ENCODE assay signal across 16 mouse cellular contexts in the genomic region with DNA sequence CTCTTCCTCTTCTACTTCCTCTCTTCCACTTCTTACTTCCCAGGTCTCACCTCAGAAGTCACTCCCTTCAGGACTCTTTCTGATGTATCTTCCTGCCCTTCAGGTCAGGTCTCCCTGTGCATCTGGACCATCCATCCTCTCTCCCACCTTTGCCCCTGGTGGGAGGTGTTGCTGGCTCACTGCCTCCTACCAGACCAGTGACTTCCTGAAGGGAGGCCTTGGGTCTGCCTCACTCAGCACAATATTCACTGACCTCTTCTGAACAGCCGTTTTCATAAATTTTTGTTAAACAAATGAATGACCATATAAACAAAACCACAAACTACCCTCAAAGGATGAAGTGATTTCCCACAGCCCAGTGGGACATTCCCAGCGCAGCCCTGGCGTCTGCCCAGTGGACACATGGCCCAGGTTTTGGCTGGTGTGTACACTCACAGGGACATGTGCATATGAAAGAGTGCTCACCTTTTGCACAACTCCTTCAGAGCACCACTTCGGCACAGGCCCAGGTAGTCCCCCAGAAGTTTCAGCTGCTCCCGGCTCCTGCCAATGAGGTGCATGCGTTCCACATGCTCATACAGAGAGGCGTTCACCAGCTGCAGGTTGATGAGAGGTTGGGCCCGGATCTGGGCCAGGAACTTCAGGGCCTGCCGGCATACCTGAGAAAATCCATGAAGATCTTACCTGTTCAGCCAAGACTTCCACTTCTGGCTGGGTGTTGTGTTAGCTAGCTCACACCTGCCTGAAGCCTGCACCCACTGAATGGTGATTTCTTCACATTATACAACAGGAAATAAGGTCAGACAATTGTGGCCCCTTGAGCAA. TPM values are rescaled to one million over a fixed set of nuclear protein-coding genes. Genes with fewer than 3 reads are reported as not detected.
DNase-seq lines count a peak whose midpoint lies in the region; ATAC-seq lines count a peak whose summit lies in the region.
"Had no signal": no experiment of that assay in that cellular context is flagged by ENCODE, and none has a peak within 500 bp of the region (broad histone marks: within the 10 kb centered on the region; RNA-seq: fewer than 3 reads in every experiment).

No protein-coding gene starts in this region.

- DNase-seq in heart, postnatal 14 days, result no peak
- peak; percentile 32 for DNase-seq in kidney, postnatal 10 days
- no peak for DNase-seq in kidney, postnatal 36 days
- DNase-seq in fat pad, adult 2 months (ENCODE audit: extremely low read depth, low read depth, low spot score), result peak; percentile 63
- no peak for DNase-seq in midbrain, embryonic 11.5 days (ENCODE audit: low spot score, missing footprints)
- no peak for DNase-seq in right cerebral cortex, postnatal 10 days (ENCODE audit: low spot score in 2 of 2)
- DNase-seq: cerebellum, adult 9-11 months; retina, postnatal 1 day; thymus, adult 2 months had no signal

- H3K9me3 ChIP-seq in heart, embryonic 14.5 days (ENCODE audit: control insufficient read depth, low read length), result no peaks in the 10 kb centered on the region
- H3K9me3 ChIP-seq in midbrain, embryonic 11.5 days (ENCODE audit: control insufficient read depth, low read length), result no peaks in the 10 kb centered on the region
- H3K9me3 ChIP-seq: forebrain, embryonic 13.5 days; G1E; liver, embryonic 12.5 days; midbrain, embryonic 15.5 days had no signal

- H3K9ac ChIP-seq in heart, embryonic 14.5 days (ENCODE audit: low read length), result no peak overlapping the region
- H3K9ac ChIP-seq in midbrain, embryonic 11.5 days (ENCODE audit: low read length), result no peak overlapping the region
- H3K9ac ChIP-seq: forebrain, embryonic 13.5 days; hindbrain, embryonic 14.5 days; liver, embryonic 12.5 days; midbrain, embryonic 15.5 days had no signal

- H3K4me3 ChIP-seq in heart, embryonic 14.5 days (ENCODE audit: control insufficient read depth in 1 of 2, insufficient read depth in 1 of 2, low read depth in 1 of 2, low read length in 2 of 2), result no peak overlapping the region
- no peak overlapping the region for H3K4me3 ChIP-seq in brown adipose tissue, adult 24 weeks (ENCODE audit: insufficient read depth, low read depth, low read length)
- H3K4me3 ChIP-seq in midbrain, embryonic 11.5 days (ENCODE audit: low read depth, low read length), result no peak overlapping the region
- H3K4me3 ChIP-seq: forebrain, embryonic 13.5 days; liver, embryonic 12.5 days; midbrain, embryonic 15.5 days had no signal

- peak overlapping the region; percentile 18 to 77; a peak in 3 of 4 replicates for H3K27ac ChIP-seq in heart, embryonic 14.5 days (replicated peaks in 1 of 2; ENCODE audit: control insufficient read depth in 1 of 2, insufficient read depth in 1 of 2, low read depth in 2 of 2, low read length in 2 of 2)
- peak overlapping the region; percentile 86 for H3K27ac ChIP-seq in brown adipose tissue, adult 24 weeks (replicated peaks; ENCODE audit: low read depth, low read length)
- H3K27ac ChIP-seq in midbrain, embryonic 11.5 days (ENCODE audit: low read depth, low read length), result no peak overlapping the region
- H3K27ac ChIP-seq: forebrain, embryonic 13.5 days; liver, embryonic 12.5 days; midbrain, embryonic 15.5 days had no signal

- no peaks in the 10 kb centered on the region for H3K27me3 ChIP-seq in heart, embryonic 14.5 days (ENCODE audit: control insufficient read depth, insufficient read depth, low read length)
- H3K27me3 ChIP-seq in midbrain, embryonic 11.5 days (ENCODE audit: control insufficient read depth, insufficient read depth, low read length), result no peaks in the 10 kb centered on the region

- H3K36me3 ChIP-seq in heart, embryonic 14.5 days (ENCODE audit: control insufficient read depth, insufficient read depth, low read length), result peaks cover 55% of the 10 kb centered on the region
- H3K36me3 ChIP-seq in midbrain, embryonic 11.5 days (ENCODE audit: control insufficient read depth, insufficient read depth, low read length), result no peaks in the 10 kb centered on the region

- peaks cover 10 to 11% of the 10 kb centered on the region in 2 experiments; a peak in 3 of 4 replicates for H3K4me1 ChIP-seq in heart, embryonic 14.5 days (ENCODE audit: control insufficient read depth in 2 of 2, insufficient read depth in 2 of 2, low read length in 2 of 2)
- H3K4me1 ChIP-seq in brown adipose tissue, adult 24 weeks (ENCODE audit: control insufficient read depth, insufficient read depth, insufficient read length, low read length), result peaks cover 54% of the 10 kb centered on the region
- no peaks in the 10 kb centered on the region for H3K4me1 ChIP-seq in midbrain, embryonic 11.5 days (ENCODE audit: control insufficient read depth, insufficient read depth, low read length)
- H3K4me1 ChIP-seq: liver, embryonic 12.5 days; midbrain, embryonic 15.5 days had no signal

- ATAC-seq in heart, embryonic 14.5 days (ENCODE audit: insufficient number of reproducible peaks, insufficient read depth, low FRiP score, low read depth), result no peak; the same call in 1 of the 2 replicates
- no peak for ATAC-seq in midbrain, embryonic 11.5 days (ENCODE audit: low FRiP score)
- ATAC-seq: forebrain, embryonic 13.5 days; liver, embryonic 12.5 days; midbrain, embryonic 15.5 days had no signal

- intact Hi-C loops in heart, postnatal 14 days (cut with DNase I), result no loop called here

- 86% methylated on average over 9 of the region's 9 CpGs for WGBS in heart, embryonic 14.5 days
- WGBS in midbrain, embryonic 11.5 days, result 88% methylated on average over 9 of the region's 9 CpGs

- no peak overlapping the region for H3K4me2 ChIP-seq in heart, embryonic 14.5 days (ENCODE audit: low read length)
- no peak overlapping the region for H3K4me2 ChIP-seq in midbrain, embryonic 11.5 days
- H3K4me2 ChIP-seq: forebrain, embryonic 13.5 days; hindbrain, embryonic 14.5 days; liver, embryonic 12.5 days; midbrain, embryonic 15.5 days had no signal

RNA-seq across cellular contexts. Expression of gene Arhgap27, which starts 7.1 kb away (rescaled TPM):
- polyA plus RNA-seq in heart, embryonic 14.5 days (2014; fragmentation: Nextera tagmentation; extraction: Ambion mirVana), result 5.6 and 6.5 TPM in 2 replicates
- 10 to 100 TPM; 27.2 to 29.1 TPM for total RNA-seq in heart, postnatal 14 days (2021)
- polyA plus RNA-seq in brown adipose tissue, adult 24 weeks (2012; ENCODE audit: insufficient read depth, insufficient read length, missing spikeins), result 3.8 and 6.9 TPM in 2 replicates
- 2.4 and 2.8 TPM in 2 replicates for polyA plus RNA-seq in midbrain, embryonic 11.5 days (2014; fragmentation: Nextera tagmentation; extraction: Ambion mirVana)

RNA-seq across cellular contexts. Expression of gene Plekhm1, which starts 41.9 kb away (rescaled TPM):
- polyA plus RNA-seq in heart, embryonic 14.5 days (2014; fragmentation: Nextera tagmentation; extraction: Ambion mirVana), result 6.3 and 6.5 TPM in 2 replicates
- total RNA-seq in heart, postnatal 14 days (2021), result 10 to 100 TPM; 10.8 to 11.3 TPM
- 13.4 and 14.6 TPM in 2 replicates for polyA plus RNA-seq in brown adipose tissue, adult 24 weeks (2012; ENCODE audit: insufficient read depth, insufficient read length, missing spikeins)
- polyA plus RNA-seq in midbrain, embryonic 11.5 days (2014; fragmentation: Nextera tagmentation; extraction: Ambion mirVana), result 6.4 and 7.6 TPM in 2 replicates

Comparison
In these comparisons a context has a peak if more than half of its experiments do, and no peak if none do; other contexts are left out.
1. DNase-seq: peak in kidney, postnatal 10 days (single experiment) and fat pad, adult 2 months (single experiment); none in heart, postnatal 14 days (0 of 2), kidney, postnatal 36 days (0 of 2), midbrain, embryonic 11.5 days (single experiment) and right cerebral cortex, postnatal 10 days (0 of 2).